Mouse (Mus musculus) left cerebral cortex, adult 8-10 months (tissue): ENCODE results near the gene Tmem266. TPM values are rescaled to one million over a fixed set of nuclear protein-coding genes. Genes with fewer than 3 reads are reported as not detected.
A peak's percentile ranks its signal among the peaks of the same experiment; 100 is the strongest.

Experiments
- DNase-seq, 2 experiments: peaks; one replicate each; pipeline ENCODE4 v3.0.0; 2022; ENCODE audit warnings: low spot score in 2 of 2
- total RNA-seq, 4 experiments: library from RNA; stranded (reverse); gene quantifications; 2 replicates each; pipeline ENCODE4 v1.2.4; 2022

Gene Tmem266
- total RNA-seq, 4 experiments from 2014 or later, result 7.8 to 9.9 (median 8.6) TPM

- DNase-seq, result no peak
Observed at GRCm38 (mm10) chr9:55398985-55399554, 72.4 kb downstream of the Tmem266 start.

- no peak for DNase-seq
Observed at GRCm38 (mm10) chr9:55402276-55402675, 75.6 kb downstream of the Tmem266 start.

GRCm38 (mm10) chr9:55404256-55404655 is 77.5 kb downstream of the Tmem266 start:
- DNase-seq, result no peak

- no peak for DNase-seq
Observed at GRCm38 (mm10) chr9:55404976-55405702, 78.4 kb downstream of the Tmem266 start.

DNA sequence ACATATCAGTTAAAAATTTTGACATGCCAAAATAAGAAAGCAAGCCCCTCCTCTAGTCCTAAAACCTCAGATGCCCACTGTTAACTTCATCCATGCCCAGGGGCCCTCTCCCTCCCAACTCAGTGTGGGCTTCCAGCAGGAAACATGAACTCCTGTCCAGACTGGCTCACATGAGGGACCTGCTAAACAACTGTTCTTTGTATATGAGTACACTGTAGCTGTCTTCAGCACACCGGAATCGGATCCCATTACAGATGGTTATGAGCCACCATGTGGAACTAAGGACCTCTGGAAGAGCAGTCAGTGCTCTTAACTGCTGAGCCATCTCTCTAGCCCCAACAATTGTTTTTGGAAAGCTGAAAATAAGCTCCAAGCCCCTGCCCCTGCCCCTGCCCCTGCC is 80.1 kb downstream of the Tmem266 start:
- no peak for DNase-seq

GRCm38 (mm10) chr9:55408851-55409250 is 82.1 kb downstream of the Tmem266 start:
- no peak for DNase-seq

- DNase-seq, result no peak
Observed at GRCm38 (mm10) chr9:55409833-55410232, 83.1 kb downstream of the Tmem266 start.

- no peak for DNase-seq
Observed at GRCm38 (mm10) chr9:55410430-55410829, 83.7 kb downstream of the Tmem266 start.

- no peak for DNase-seq
Observed at GRCm38 (mm10) chr9:55411154-55411553, 84.4 kb downstream of the Tmem266 start.

DNA sequence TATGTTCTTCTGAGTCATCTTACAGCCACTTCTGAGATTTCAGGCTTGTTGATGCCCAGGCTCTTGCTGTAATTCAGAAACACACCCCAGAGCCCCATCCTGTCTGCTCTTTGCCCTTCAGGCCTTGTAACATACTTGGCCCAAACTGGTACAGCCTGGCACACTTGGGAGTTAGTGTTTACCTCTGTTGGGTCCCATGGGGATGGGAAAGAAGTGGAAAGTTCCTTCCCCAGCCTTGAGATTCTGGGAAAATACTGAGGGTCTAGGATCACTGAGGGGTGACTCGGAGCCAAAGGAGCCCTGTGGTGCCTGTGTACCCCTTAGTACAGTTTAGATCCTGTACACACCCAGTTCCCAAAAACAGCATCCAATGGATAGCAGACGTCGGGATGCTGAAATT is 95.1 kb downstream of the Tmem266 start:
- DNase-seq, result no peak

GRCm38 (mm10) chr9:55423451-55424424 is 97.0 kb downstream of the Tmem266 start:
- no peak for DNase-seq

DNA sequence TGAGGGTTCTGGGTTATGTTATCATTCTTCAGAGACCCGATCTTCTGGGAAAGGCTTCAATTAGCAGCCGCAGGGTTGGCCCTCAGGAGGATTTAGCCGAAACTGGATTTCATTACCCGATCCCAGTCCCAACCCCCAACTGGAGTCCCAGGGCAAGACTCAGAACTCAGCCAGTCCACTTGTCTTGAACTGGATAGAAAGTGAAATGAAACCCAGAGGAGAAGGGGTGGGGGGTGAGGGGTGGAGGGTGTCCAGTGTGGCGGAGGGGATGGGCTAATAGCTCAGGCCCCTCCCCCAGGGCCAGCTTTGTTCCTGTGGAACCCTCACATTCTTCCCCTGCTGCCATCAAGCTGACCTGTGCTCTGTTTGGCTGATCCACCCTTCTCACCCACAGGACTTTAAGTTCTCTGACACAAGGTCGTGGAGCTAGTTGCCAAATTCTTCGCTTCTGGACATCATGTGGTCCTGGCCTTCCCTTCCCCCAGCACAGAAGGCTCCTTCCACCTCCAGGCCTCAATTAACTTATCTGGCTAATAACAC is 98.6 kb downstream of the Tmem266 start:
- DNase-seq, result no peak

DNA sequence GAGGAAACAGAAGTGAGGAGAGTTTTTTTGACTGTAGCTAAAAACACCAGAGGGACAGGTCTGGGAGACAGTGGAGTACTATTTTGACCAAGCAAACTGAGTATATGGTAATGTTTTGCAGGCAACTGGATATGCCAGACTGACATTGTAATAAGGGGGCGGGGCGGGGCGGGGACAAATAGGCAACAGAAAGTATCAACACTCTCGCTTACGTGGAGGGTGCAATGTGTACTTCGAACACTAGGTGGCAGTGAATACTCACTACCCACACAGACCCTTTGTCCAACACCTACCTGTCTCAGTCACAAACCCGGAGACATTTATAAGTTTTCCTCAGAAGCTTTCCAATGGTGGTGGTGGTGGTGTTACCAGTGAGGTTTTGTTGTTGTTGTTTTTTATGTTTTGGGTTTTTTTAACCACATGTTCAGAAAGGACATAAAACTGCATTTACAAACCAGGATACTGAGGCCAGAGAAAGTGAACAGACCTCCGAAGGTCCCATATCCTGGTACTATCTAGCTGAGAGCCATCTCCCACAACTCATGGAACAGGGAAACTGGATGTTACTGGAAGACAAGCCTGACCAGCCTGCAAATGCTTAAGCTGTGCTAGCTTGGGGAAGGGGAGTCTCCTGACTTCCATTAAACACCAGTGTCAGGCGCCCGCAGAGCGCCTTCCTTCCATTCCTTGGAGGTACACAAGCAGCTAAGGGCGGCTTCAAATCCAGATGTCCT is 102.7 kb downstream of the Tmem266 start:
- peak; percentile 19 to 53 for DNase-seq

DNA sequence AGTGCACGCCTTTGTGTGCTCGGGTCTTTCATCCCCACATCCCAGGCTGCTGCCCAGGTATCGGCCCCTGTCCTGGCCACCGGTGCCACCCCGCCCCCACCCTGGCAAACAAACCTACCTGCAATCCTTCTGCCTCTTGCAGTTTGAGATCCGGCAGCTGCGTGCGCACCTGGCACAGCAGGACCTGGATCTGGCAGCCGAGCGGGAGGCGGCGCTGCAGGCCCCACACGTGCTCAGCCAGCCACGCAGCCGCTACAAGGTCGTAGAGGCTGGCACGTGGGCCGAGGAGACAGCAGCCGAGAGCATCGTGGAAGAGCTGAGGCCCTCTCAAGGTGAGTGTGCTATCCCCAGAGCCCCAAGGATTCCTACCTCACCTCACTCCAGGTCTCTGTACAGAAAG is 103.4 kb downstream of the Tmem266 start:
- no peak for DNase-seq

DNA sequence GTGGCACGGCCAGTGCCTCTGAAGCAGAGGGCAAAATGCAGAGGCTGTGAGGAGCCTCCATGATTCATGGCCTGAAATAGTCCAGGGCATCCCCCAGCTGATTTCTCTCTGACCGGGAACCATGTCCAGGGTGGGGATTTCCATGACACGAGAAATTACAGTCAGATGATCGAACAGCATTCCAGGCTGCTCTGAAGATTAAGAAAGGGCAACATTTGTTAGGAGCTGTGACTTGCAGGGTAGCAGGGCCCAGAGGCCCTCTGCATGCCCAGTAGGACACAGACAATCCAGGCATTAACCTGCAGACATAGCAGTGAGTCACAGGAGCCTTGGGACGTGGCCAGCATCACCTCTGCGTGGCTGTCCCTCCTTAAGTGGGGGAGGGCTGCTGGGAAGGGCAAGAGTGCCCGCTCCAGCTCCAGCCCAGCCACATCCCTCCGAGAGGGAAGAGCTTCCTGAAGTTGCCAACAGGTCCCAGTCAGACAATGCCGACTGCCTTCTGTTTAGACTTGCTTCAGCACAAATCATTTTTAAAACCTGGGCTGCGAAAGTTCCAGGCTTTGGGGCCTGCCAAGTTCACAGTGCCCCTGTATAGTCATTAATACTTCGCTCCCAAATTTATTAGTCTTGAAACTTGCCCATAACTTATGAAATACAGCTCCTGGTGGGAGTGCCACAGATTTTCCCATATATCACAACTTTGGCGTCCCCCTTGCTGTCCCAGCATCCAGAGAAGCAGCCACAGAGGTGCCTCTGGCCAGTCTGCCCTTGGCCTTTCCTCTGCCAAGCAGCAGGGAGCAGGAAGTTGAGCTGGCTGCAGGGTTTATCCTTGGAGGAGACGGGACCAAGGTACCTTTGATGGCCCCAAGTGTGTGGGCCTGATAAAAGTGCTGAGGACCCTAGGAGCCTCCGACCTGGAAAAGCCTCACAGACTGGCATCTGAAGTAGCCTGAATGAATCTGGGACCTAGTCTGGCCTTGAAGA is 105.9 kb downstream of the Tmem266 start:
- no peak for DNase-seq

- no peak for DNase-seq
Observed at GRCm38 (mm10) chr9:55433875-55434274, 107.2 kb downstream of the Tmem266 start.

DNA sequence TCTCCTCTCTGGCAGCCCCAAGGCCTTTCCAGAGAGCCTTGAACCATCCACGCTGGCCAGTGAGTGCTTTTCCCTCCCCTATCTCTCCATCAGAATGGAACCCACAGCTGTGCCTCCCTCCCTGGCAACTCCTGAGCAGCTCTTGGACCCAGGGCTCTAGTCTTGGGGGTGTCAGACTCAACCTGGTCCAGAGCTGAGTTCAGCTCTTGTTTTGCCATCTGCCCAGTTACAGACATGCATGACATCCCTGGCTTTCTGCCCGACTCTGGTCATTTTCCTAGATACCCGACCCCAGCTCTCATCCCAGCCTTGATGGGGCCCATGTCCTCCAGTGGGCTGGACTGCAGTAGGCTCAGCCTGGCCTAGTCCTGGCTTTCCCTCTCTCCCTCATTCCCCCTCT is 111.7 kb downstream of the Tmem266 start:
- DNase-seq, result no peak

DNA sequence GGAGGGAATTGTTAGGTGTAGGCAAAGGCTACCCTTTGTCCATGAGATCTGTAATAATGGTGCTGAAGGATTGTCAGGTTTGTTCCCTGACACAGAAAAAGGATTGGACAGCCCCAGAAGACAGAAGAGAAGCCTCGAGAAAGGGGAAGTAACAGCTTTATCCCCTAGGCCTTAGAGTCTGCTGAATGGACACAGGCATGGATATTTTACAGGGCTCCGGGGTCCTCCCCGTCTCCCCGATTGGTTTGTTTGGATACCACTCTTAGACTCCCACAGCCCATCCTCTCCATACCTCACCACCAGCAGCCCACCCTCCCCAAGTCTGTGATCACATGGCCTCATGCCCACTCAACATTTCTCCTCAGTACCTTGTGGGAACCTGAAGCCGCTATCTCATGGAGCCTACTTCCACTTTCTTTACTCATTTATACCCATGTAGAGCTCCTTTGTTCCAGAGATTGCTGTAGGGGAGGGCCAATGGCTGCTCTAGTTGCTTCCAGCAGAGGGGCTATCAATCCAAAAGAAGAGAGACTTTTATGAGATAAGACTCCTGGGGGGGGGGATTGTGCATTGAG is 112.6 kb downstream of the Tmem266 start:
- DNase-seq, result no peak

- no peak for DNase-seq
Observed at GRCm38 (mm10) chr9:55447509-55447908, 120.8 kb downstream of the Tmem266 start.

GRCm38 (mm10) chr9:55449108-55449507 is 122.4 kb downstream of the Tmem266 start:
- DNase-seq, result no peak
